Mouse (Mus musculus) stomach, postnatal 0 days (tissue): ENCODE results near the gene Klhdc8a.

ENCODE experiments used
- CTCF ChIP-seq: IDR thresholded peaks from 2 replicates; pipeline ENCODE4 v1.5.1; 2016; ENCODE audit warnings: antibody characterized with exemption, low read depth, mild to moderate bottlenecking, moderate library complexity
- EP300 ChIP-seq: optimal IDR thresholded peaks from 2 replicates; pipeline ENCODE3; 2016; ENCODE audit warnings: antibody characterized with exemption

DNA sequence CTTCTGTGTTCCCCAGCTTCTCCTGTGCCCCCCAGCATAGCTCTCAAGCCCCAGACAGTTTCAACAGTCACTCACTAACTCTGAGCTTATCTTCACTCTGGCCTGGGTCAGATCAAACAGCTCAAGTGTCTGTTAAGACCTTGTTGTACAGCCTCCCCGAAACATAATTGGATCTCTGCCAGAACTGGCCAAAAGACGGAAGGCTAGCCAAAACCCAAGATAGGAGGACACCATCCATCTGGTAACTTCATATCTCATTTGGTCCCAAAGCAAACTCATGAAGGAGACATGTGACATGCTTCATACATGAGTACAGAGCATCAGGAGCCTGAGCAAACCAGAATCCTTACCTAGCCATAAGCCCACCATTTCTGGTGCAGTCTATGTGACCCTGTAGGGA lies 13.6 kb downstream of the Klhdc8a start:
- TF ChIP-seq CTCF (no peak), EP300 (no peak)
